Mouse (Mus musculus) C2C12 (cell line): ENCODE results near the gene Slit3. TPM values are rescaled to one million over a fixed set of nuclear protein-coding genes. Genes with fewer than 3 reads are reported as not detected.

Source experiments
- H3K27me3 ChIP-seq: one replicate; pipeline ENCODE4 v1.6.1; 2011; ENCODE audit not compliant: control insufficient read depth, insufficient read depth, insufficient read length
- H3K36me3 ChIP-seq: one replicate; pipeline ENCODE4 v1.6.1; 2011; ENCODE audit not compliant: control insufficient read depth, insufficient read depth
- H3K4me3 ChIP-seq: one replicate; pipeline ENCODE4 v1.5.1; 2011; ENCODE audit warnings: mild to moderate bottlenecking, control low read depth; ENCODE audit not compliant: poor library complexity, insufficient read depth, severe bottlenecking
- H3K79me2 ChIP-seq: one replicate; pipeline ENCODE4 v1.6.1; 2011; ENCODE audit not compliant: control insufficient read depth, insufficient read depth
- H3K79me3 ChIP-seq: one replicate; pipeline ENCODE4 v1.6.1; 2011; ENCODE audit warnings: low read depth, control low read depth
- H3ac ChIP-seq: one replicate; pipeline ENCODE3; 2011; ENCODE audit warnings: low read depth; ENCODE audit not compliant: control insufficient read depth, insufficient read length
- CEBPB ChIP-seq: IDR thresholded peaks from one replicate; pipeline ENCODE4 v1.6.1; 2011; ENCODE audit warnings: low read depth, mild to moderate bottlenecking, control low read depth, moderate library complexity
- CTCF ChIP-seq: IDR thresholded peaks from one replicate; pipeline ENCODE4 v1.5.1; 2011; ENCODE audit not compliant: control insufficient read depth, insufficient read depth, insufficient read length
- FOSL1 ChIP-seq: IDR thresholded peaks from one replicate; pipeline ENCODE4 v1.8.0; 2011; ENCODE audit warnings: mild to moderate bottlenecking, low read length; ENCODE audit not compliant: poor library complexity, insufficient read depth, severe bottlenecking
- MAX ChIP-seq: IDR thresholded peaks from one replicate; pipeline ENCODE4 v1.6.1; 2011; ENCODE audit warnings: mild to moderate bottlenecking, control low read depth
- MYOD1 ChIP-seq: IDR thresholded peaks from one replicate; pipeline ENCODE4 v1.6.1; 2011; ENCODE audit warnings: low read depth; ENCODE audit not compliant: control insufficient read depth, insufficient read length
- MYOG ChIP-seq: IDR thresholded peaks from one replicate; pipeline ENCODE4 v1.6.1; 2011; ENCODE audit not compliant: control insufficient read depth, insufficient read length; ENCODE audit errors: extremely low read depth
- USF1 ChIP-seq: IDR thresholded peaks from one replicate; pipeline ENCODE4 v1.6.1; 2011; ENCODE audit warnings: low read depth, mild to moderate bottlenecking, control low read depth, moderate library complexity
- polyA plus RNA-seq: library from polyadenylated mRNA; unstranded; fragments of >200 nt; fragmentation: generic; extraction: Trizol; gene quantifications from one replicate; pipeline ENCODE4 v1.2.1, GENCODE M21; 2012; ENCODE audit warnings: missing spikeins

Slit3 gene
- polyA plus RNA-seq, 1 experiment: not detected

DNA sequence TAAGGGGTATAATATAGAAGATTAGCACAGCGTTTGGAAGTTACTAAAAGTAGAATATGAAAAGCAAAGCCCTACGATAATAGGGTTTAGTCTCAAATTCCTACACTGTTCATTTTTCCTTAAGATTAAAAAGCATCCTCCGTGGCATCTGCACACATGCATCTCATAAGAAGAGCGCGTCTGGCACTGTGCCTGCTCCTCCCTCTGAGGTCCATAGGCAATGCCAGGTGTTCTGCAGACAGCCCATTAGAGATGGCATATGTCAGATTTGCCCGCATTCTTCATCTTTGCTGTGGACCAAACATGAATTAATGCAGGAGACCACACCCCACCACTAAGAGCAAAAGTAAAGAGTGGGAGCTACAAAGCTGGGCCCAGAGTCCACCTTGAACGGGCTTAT is 462.6 kb downstream of the Slit3 start:
- no peak overlapping the region for H3ac ChIP-seq
- H3K36me3 ChIP-seq: no peaks in the 10 kb centered on the region
- H3K79me3 ChIP-seq: no peaks in the 10 kb centered on the region
- H3K27me3 ChIP-seq: peaks cover 3% of the 10 kb centered on the region
- H3K79me2 ChIP-seq: no peaks in the 10 kb centered on the region
- no peak for TF ChIP-seq USF1
- TF ChIP-seq CEBPB: no peak
- no peak for TF ChIP-seq FOSL1
- no peak for TF ChIP-seq CTCF
- TF ChIP-seq MYOD1: no peak
- TF ChIP-seq MYOG: no peak
- no peak for TF ChIP-seq MAX
- no peak overlapping the region for H3K4me3 ChIP-seq

DNA sequence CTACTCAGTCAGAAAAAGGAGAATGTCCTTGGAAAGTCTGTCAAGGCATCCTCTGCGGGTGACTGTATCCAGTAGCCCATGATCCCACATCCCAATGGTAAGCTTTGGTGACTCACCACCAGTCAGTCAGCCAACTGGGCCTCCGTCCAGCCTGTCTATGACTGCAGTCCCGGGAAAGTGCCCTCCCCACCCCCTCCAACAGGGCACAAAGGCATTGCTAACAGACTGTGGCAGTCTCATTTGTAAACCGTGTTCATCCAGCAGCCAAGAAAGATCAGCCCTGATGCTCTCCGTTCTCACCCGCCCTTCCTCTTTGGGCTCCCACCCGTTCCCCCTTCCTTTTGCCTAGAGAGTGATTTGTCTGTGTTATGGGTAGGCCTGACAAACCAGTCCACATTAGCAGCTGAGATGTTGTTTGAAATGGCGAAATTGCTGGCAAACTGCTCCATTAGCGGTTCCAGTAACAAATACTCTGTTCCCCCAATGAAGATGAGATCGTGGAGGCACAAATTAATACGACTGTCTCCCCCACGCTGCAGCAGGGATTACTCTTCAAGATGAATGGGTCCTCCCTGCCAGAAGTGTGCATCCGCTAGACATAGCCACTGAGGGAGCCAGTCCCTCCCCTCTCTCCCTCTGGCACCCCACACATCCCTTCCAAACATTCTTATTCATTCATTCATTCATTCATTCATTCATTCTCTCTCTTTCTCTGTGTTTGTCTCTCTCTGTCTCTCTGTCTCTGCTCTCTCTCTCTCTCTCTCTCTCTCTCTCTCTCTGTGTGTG is 466.3 kb downstream of the Slit3 start:
- no peak for TF ChIP-seq USF1
- TF ChIP-seq FOSL1: peak; percentile 77
- no peaks in the 10 kb centered on the region for H3K79me3 ChIP-seq

DNA sequence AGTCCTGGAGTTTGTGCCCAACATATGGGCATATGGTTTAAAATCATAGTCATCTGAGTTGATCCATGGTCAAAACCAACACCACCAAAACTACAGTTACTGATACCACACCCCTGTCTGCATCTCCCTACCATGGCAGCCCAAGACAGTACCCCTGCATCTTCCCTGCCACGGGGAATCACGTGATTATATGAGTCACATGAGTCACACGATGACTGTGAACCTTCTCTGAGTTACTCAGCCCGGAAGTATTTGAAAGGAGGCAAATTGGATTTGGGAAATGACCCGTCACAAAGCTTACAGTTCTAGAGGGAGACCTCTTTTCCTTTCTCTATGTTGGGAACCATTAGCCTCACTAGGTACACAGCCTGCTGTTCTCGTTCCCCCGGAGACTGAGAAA is 468.9 kb downstream of the Slit3 start:
- no peak for TF ChIP-seq MAX
- peak; percentile 26 for TF ChIP-seq FOSL1
- TF ChIP-seq MYOD1: no peak
- TF ChIP-seq CTCF: no peak
- no peak for TF ChIP-seq CEBPB
- no peak for TF ChIP-seq MYOG
- peak; percentile 93 for TF ChIP-seq USF1
- Histone ChIP-seq H3K4me3 (no peak overlapping the region), H3ac (no peak overlapping the region), H3K79me3 (no peaks in the 10 kb centered on the region), H3K36me3 (no peaks in the 10 kb centered on the region), H3K27me3 (no peaks in the 10 kb centered on the region), H3K79me2 (no peaks in the 10 kb centered on the region)

More for the DNA sequence above, 466.3 kb downstream of the Slit3 start:
- Histone ChIP-seq H3K27me3 (no peaks in the 10 kb centered on the region), H3K4me3 (no peak overlapping the region), H3K79me2 (no peaks in the 10 kb centered on the region), H3ac (no peak overlapping the region), H3K36me3 (no peaks in the 10 kb centered on the region)

DNA sequence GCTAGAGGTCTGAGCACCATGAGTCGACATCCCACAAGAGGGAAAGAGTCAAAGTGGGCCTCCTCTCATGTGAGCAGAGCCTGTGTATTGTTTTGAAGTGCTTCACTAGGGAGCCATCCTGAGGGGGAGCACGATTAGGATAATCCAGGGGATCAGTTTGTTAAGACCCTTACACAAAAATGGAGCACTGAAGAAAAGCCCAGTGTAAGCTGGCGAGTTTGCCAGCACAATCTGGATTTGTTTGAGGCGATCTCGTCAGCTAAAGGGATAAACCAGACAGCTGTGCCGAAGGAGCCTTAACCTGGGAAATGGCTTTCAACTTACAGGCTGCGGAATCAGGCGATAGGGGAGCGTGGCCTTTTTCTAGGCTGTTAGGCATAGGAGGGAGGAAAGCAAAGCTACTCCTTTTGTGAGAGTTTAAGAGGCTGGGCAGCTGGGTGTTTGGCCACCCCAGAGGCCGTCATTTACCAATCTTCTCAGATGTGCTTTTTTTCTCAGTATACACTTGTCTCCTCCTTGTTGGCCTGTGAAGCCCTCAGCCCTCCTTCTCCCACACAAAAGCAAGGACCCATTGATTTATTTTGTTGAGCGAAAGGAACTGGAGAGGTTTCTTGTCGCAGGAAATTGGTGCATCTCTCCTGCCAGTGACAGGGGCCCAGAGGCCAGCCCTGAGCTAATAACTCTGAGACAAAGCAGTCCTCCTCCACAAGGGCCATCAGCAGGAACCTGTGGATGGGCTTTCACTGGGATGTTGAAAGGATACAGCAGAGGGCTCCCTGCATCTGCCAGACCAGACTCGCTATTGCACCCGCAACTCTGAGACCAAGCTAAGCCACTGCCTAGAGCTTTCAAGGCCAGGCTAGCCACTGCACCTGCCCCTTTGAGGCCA is 472.4 kb downstream of the Slit3 start:
- H3K36me3 ChIP-seq: no peaks in the 10 kb centered on the region
- H3K79me2 ChIP-seq: no peaks in the 10 kb centered on the region
- no peaks in the 10 kb centered on the region for H3K79me3 ChIP-seq
- H3K27me3 ChIP-seq: no peaks in the 10 kb centered on the region
- H3ac ChIP-seq: no peak overlapping the region
- no peak for TF ChIP-seq USF1
- TF ChIP-seq CEBPB: no peak
- TF ChIP-seq FOSL1: no peak
- H3K4me3 ChIP-seq: no peak overlapping the region

DNA sequence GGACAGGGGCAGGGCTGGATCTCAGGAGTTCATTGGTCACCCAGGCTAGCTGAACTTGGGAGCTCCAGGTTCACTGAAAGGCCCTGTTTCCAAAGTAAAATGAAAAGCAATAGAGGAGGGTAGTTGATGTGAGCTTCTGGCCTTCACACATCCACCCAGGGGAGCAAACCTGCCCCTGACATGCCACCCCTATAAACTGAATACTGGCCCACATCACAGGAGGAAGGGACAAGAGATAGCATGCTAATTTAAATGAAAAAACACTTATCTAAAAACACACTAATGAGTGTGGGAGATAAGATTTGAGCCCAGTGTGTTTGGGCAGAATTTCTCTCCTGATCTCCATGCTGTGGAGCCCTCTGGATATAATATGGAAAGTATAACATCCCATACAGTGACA is 475.0 kb downstream of the Slit3 start:
- Histone ChIP-seq H3K79me2 (no peaks in the 10 kb centered on the region), H3K27me3 (no peaks in the 10 kb centered on the region), H3K4me3 (no peak overlapping the region), H3K36me3 (no peaks in the 10 kb centered on the region), H3ac (no peak overlapping the region), H3K79me3 (no peaks in the 10 kb centered on the region)
- TF ChIP-seq FOSL1 (no peak), MAX (no peak), MYOD1 (no peak), MYOG (no peak), USF1 (no peak), CEBPB (no peak), CTCF (no peak)

DNA sequence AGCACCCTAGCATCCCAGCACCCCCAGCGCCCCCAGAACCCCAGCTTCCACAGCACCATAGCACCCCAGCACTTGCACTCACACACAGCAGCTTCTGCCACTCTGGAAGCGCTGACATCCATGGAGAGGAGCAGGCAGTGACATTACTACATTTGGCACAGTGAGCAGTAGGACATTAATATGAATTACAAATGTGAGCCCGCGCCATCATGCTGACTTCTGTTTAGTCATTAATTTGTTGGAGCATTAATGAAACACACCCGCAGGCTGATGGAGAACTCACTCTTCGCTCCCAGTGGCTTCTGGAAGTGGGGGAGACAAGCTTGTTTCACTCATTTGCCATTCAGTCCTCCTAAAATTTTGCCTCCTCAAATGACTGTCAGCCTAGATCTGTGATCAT is 476.9 kb downstream of the Slit3 start:
- Histone ChIP-seq H3K4me3 (no peak overlapping the region), H3K36me3 (no peaks in the 10 kb centered on the region), H3K79me3 (no peaks in the 10 kb centered on the region), H3K79me2 (no peaks in the 10 kb centered on the region), H3ac (no peak overlapping the region), H3K27me3 (peaks cover 6% of the 10 kb centered on the region)
- no peak for TF ChIP-seq MYOG
- no peak for TF ChIP-seq CEBPB
- no peak for TF ChIP-seq USF1
- no peak for TF ChIP-seq MAX
- no peak for TF ChIP-seq MYOD1
- no peak for TF ChIP-seq FOSL1
- no peak for TF ChIP-seq CTCF
